Mouse (Mus musculus) gastrocnemius, postnatal 14 days (tissue): ENCODE data around the gene Noxo1. TPM values are rescaled to one million over a fixed set of nuclear protein-coding genes. Genes with fewer than 3 reads are reported as not detected.

Experiments
- DNase-seq: peaks from one replicate; pipeline ENCODE4 v3.0.0; 2021; ENCODE audit warnings: mixed read lengths
- intact Hi-C: fragments of 180-260 bp; cut with DNase I; formaldehyde crosslinking; loops from one replicate; pipeline ENCODE4 v1.15.1; 2025; ENCODE audit warnings: low total_unique reads
- total RNA-seq, 2 experiments: library from RNA; stranded (reverse); gene quantifications; 2 replicates each; pipeline ENCODE4 v1.2.3; 2021

Gene Noxo1
- total RNA-seq, 2 experiments from 2014 or later = 0.44 to 0.94 TPM

DNA sequence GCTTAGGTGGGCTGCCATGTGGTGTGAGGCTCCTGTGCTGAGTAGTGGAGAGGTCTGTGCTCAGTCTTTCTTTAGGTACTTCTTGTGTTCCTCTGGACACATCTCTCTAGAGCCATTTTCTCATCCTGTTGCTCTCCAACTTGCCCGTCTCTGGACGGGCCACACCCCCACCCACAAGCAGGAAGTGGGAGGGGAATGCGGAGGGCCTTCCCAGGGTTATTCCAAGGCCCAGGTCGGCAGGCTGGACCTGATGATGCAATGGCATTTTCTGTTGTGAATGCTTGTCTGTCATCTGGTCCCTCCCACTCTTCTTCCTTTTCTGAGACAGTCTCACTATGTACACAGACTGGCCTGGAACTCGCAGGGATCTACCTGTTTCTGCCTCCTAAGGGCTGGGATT is 23.9 kb upstream of the Noxo1 start:
- DNase-seq = peak; percentile 48

DNA sequence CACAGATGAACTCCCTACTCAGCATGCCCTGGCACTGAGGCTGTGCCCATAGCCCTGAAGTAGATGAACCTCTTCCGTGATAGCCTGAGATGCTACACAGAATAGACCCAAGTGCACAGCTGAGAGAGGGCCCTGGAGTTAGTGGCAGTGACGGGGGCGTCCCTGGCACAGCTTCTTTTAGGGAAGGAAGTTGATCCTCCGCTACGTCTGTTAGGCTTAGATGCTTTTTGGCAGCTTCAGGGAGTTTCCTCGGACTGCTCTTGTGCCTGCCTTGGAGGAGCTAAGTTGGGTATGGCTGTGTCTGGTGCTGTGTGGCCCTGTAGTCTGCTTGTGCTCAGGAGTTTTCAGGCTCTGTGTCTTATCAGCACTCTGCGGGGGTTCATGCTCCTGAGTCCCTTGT is 21.8 kb upstream of the Noxo1 start:
- intact Hi-C loops = no loop called here

More for the DNA sequence above, 23.9 kb upstream of the Noxo1 start:
- intact Hi-C loops = no loop called here

GRCm38 (mm10) chr17:24676187-24676586 is 19.8 kb upstream of the Noxo1 start:
- intact Hi-C loops = no loop called here

More for the DNA sequence above, 21.8 kb upstream of the Noxo1 start:
- no peak for DNase-seq

DNA sequence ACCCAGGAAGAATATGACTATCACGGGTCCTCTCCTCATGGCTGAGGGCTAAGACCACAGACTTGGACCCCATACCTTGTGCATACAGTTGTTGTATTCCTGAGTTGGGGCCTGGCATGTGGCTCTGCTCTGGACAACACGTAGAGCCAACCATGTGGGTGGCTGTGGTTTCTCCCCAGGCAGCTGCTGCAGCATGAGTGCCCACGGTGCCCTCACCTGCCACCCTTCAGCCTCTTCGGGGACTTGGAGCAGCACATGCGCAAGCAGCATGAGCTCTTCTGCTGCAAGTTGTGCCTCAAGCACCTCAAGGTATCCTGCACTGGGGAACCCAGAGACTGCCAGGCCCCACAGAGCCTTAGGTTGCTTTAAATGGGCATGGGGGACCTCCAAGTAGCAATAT is 19.2 kb upstream of the Noxo1 start:
- intact Hi-C loops = no loop called here

More at GRCm38 (mm10) chr17:24676187-24676586, 19.8 kb upstream of the Noxo1 start:
- DNase-seq = peak; percentile 62

GRCm38 (mm10) chr17:24677500-24678080 is 18.4 kb upstream of the Noxo1 start:
- DNase-seq = no peak
- intact Hi-C loops = no loop called here

More for the DNA sequence above, 19.2 kb upstream of the Noxo1 start:
- no peak for DNase-seq

GRCm38 (mm10) chr17:24686514-24686913 is 9.5 kb upstream of the Noxo1 start:
- intact Hi-C loops = no loop called here
- DNase-seq = no peak

DNA sequence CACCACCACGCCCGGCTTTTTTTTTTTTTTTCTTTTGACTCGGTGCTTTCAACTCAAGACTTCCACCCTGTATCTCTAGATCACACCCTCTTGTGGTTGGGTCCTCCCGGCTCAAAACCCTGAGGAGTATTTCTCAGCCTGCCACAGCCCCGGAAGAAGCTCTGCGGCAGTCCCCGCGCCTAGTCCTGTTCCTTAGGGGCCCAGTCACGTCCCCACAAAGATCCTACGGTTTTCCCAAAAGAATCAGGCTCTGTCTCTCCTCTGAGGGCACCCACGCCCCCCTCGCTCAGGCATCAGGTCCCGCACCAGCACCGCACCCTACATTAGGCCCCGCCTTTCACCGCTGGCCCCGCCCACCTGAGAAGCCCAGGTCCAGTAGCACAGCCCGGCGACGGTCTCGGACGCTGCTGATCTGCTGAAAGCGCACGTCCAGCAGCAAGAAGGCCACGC is 8.9 kb upstream of the Noxo1 start:
- DNase-seq = no peak

DNA sequence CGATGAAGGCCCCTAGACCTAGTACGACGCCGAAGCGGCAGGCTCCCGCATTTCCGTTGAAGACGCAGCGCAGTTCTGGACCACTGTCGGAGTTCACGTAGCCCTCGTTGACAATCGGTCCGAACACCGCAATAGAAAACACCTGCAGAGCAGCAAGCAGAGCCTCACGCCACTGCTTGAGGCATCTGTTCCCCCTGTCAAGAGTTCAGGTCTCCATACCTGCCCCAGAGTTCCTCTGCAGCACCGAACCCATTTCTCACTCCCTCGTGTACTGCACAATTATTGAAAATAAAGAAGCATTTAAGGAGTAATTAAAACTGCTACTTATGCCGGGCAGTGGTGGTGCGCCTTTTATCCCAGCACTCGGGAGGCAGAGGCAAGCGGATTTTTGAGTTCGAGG is 8.4 kb upstream of the Noxo1 start:
- no peak for DNase-seq
- intact Hi-C loops = no loop called here

More for the DNA sequence above, 8.9 kb upstream of the Noxo1 start:
- intact Hi-C loops = no loop called here

DNA sequence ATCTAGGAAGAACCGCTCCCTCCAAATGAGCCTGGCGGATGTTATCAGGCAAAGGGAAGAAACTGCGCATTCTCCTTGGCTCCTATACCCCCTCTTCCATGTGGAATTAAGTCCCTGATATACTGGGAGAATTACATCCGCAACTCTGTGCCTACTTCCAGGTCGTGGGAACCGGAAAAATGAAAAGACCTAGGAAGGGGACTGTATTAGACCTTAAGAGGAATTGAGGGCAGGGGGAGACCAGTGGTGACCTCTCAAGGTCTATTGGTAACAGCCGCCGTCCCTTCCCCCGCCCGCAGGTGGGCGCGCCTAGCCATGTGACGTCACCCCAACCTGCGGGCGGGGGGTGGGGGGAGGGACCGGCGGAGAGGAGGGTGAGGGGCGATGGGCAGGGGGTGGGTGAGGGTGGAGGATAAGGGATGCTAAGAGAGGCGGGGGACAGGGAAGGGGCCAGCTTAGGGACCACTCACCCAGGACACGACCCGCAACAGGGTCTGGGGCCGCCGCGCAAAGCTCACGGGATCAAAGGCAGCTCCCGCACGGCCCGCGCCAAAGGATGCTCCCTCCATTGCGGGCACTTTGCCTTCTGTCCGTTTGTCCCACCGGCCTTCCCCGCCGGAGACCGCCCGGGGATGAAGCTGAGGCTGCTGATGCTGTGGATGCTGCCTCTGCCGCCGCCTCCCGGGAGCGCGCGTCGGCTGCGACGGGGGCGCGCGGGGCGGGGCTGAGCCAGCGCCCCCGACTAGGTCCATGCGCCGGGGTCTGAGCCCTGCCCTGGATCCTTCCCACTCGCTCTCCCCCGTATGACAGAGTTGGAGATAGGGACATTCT is 6.6 kb upstream of the Noxo1 start, which contains the start of gene Syngr3:
Syngr3 (minus strand) TSS at position 705 of the 831 bp plus-strand sequence.
- intact Hi-C loops = no loop called here

GRCm38 (mm10) chr17:24692385-24692784 is 3.6 kb upstream of the Noxo1 start:
- DNase-seq = no peak
- intact Hi-C loops = no loop called here

More for the DNA sequence above, 6.6 kb upstream of the Noxo1 start, which contains the start of gene Syngr3:
- no peak for DNase-seq

DNA sequence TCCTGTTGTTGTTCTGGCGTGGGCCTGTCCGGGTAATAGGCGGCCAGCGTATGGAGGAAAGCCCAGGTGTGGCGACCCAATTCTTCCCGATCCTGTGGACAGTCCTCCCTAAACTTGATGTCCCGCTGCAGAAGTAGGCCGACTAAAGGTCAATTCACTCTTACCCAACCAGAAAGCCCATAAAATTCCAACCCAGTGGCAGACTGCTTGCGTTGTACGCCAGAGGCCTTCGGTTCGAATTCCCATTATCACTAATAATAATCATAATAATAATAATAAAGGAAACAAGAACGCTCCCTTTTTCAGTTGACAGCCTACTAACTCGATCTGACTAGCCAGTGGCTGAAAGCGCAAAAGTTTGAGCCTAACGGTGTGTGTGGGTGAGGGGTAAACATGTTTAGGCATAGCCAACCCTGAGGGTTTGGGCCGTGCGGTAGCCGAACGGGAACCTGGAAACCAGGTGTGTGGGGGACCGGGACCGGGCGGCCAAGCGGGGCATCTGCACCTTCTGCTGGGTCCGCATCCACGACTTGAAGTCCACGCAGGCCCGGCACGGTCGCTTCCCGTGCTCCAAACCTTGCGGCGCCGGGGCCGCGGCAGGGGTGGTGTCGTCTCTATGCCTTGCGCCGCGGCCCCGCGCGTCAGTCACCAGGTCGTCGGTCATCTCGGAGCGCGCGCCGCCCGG is 566 bp upstream of the Noxo1 start:
- intact Hi-C loops = no loop called here
- DNase-seq = no peak

GRCm38 (mm10) chr17:24697985-24698384 is 2.0 kb downstream of the Noxo1 start:
- DNase-seq = no peak
- intact Hi-C loops = no loop called here

DNA sequence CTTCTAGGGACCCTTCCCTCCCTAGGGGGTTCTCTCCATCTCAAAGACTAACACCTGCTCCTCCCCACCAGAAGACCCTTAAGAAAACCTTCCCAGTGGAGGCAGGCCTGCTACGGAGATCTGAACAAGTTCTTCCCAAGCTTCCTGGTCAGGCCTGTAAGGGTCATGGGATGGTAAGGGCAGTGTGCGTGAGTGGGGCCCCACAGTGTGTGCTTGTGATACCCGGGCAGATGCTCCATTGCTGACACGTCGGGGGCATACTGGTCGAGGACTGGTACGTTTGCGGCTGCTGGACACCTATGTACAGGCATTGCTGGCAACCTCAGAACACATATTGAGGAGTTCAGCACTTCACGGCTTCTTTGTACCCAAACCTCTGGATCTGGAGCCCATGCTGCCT is 2.7 kb downstream of the Noxo1 start:
- no peak for DNase-seq
- intact Hi-C loops = no loop called here

GRCm38 (mm10) chr17:24699473-24699872 is 3.4 kb downstream of the Noxo1 start:
- no peak for DNase-seq
- intact Hi-C loops = no loop called here

- DNase-seq = no peak
- intact Hi-C loops = no loop called here
These were observed 5.2 kb downstream of the Noxo1 start for GRCm38 (mm10) chr17:24701251-24701650.

- DNase-seq = no peak
- intact Hi-C loops = no loop called here
These were observed 9.8 kb downstream of the Noxo1 start for GRCm38 (mm10) chr17:24705821-24706220.

DNA sequence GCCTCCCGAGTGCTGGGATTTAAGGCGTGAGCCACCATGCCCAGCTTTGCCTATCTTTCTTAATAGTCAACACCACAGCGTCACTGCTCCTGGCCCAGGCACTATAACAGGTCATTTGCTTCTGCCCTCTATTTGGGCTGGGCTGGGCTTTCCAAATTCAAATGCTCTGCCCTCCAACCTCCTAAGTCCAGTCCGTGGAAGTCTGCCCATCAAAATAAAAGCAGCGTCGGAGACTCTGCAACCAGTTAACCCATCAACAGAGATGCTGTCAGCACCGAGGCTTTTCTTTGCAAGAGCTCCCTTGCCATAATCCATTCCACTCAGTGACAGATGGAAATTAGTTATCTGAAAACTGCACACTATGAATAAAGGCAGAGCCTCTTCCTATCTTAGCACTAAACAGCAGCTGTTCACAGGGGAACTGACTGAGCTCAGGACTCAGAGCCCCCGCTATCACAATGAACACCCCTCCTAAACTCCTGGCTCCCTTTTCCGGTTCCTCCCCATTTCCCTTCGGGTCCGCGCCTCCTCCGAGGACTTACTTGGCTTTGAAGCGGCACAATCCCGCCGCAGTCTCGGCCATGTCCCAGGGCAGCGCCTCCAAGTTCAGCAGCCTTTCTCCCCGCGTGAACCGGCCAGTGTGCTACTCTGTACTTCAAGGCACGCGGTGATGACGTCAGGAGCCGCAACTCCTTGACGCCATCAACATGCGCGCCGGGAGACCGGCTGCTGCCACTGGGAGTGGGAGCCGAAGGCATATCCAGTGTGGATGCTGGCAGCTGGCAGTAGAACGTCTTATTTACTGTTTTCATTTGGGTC is 11.2 kb downstream of the Noxo1 start, which contains the start of gene Tbl3:
Tbl3 (minus strand) TSS at position 679 of the 819 bp plus-strand sequence.
- intact Hi-C loops = no loop called here
- DNase-seq = peak; percentile 92

- no peak for DNase-seq
- intact Hi-C loops = no loop called here
These were observed 11.9 kb downstream of the Noxo1 start for GRCm38 (mm10) chr17:24707801-24708425.

- DNase-seq = no peak
- intact Hi-C loops = no loop called here
These were observed 12.6 kb downstream of the Noxo1 start for GRCm38 (mm10) chr17:24708646-24709045.
